Mouse (Mus musculus) ES-E14 (cell line): ENCODE data around the gene Sprn.

Source experiments
- CHD2 ChIP-seq: IDR thresholded peaks from 2 replicates; pipeline ENCODE4 v1.6.1; 2014; ENCODE audit warnings: mild to moderate bottlenecking, low read depth, low read length, inconsistent platforms
- HCFC1 ChIP-seq: IDR thresholded peaks from 2 replicates; pipeline ENCODE4 v1.6.1; 2012; ENCODE audit warnings: low read length, inconsistent platforms, borderline replicate concordance; ENCODE audit not compliant: insufficient read depth
- ZNF384 ChIP-seq: IDR thresholded peaks from 2 replicates; pipeline ENCODE4 v1.6.1; 2012; ENCODE audit warnings: low read depth, low read length, inconsistent platforms

DNA sequence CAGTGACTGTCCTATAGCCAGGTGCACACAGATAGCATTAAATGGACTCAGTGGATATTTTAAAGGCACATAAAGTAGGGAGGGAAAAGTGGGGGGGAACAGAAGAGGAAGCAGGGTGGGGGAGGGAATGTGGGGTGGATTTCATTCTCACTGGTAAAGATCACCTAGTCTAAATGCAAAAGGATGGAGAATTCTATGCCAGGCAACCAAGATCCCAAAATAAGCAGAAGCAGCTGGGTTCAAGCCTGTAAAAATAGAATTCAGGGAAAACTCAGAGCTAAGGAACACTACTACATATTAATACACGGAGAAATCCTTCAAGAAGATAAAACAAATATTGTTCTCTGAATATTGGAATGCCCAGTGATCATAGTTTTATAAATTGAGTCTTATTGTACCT lies 13.3 kb upstream of the Sprn start:
- TF ChIP-seq CHD2 = no peak
- no peak for TF ChIP-seq HCFC1
- TF ChIP-seq ZNF384 = no peak
